Mouse (Mus musculus) lung, embryonic 16.5 days (tissue): ENCODE measurements around the gene Nhlh1. TPM values are rescaled to one million over a fixed set of nuclear protein-coding genes. Genes with fewer than 3 reads are reported as not detected.

Source experiments
- ATAC-seq: fragments of 200-750 bp; cut with Nextera tagmentation; 2 replicates; pipeline ENCODE4 v1.8.0; 2017; ENCODE audit warnings: low read depth, mild to moderate bottlenecking, moderate library complexity
- H3K27ac ChIP-seq: fragments of 300-500 bp; sonication (generic); 2 replicates; pipeline ENCODE4 v1.5.1; 2014; ENCODE audit warnings: mild to moderate bottlenecking, control low read depth, low read length
- H3K27me3 ChIP-seq: fragments of 300-500 bp; sonication (generic); 2 replicates; pipeline ENCODE4 v1.6.1; 2014; ENCODE audit warnings: low read depth, low read length, mixed read lengths; ENCODE audit not compliant: control insufficient read depth, insufficient read depth
- H3K36me3 ChIP-seq: fragments of 300-500 bp; sonication (generic); 2 replicates; pipeline ENCODE4 v1.6.1; 2014; ENCODE audit warnings: low read length; ENCODE audit not compliant: control insufficient read depth, insufficient read depth
- H3K4me1 ChIP-seq: fragments of 300-500 bp; sonication (generic); replicated peaks from 2 replicates; pipeline ENCODE4 v1.6.1; 2014; ENCODE audit warnings: low read length, mixed read lengths; ENCODE audit not compliant: control insufficient read depth, insufficient read depth
- H3K4me2 ChIP-seq: fragments of 300-500 bp; sonication (generic); 2 replicates; pipeline ENCODE4 v1.6.1; 2014; ENCODE audit warnings: low read depth, low read length, control low read depth
- H3K4me3 ChIP-seq: fragments of 300-500 bp; sonication (generic); 2 replicates; pipeline ENCODE4 v1.5.1; 2014; ENCODE audit warnings: mild to moderate bottlenecking, low read length, control low read depth
- H3K9ac ChIP-seq: fragments of 300-500 bp; sonication (generic); 2 replicates; pipeline ENCODE4 v1.6.1; 2014; ENCODE audit warnings: low read length, control low read depth
- H3K9me3 ChIP-seq: fragments of 300-500 bp; sonication (generic); 2 replicates; pipeline ENCODE4 v1.6.1; 2016; ENCODE audit warnings: low read length; ENCODE audit not compliant: control insufficient read depth
- WGBS: fragments of 180-500 bp; shearing (Covaris S2); extraction: QIAGEN DNeasy Blood & Tissue Kit; methylation state at CpG from one replicate; pipeline ENCODE4 v1.1.7; 2014; 5-methylcytosine and 5-hydroxymethylcytosine counted together
- polyA plus RNA-seq: library from polyadenylated mRNA; unstranded; fragments of >200 nt; fragmentation: Nextera tagmentation; extraction: Ambion mirVana; gene quantifications from 2 replicates; pipeline ENCODE4 v1.2.1, GENCODE M21; 2015

The Nhlh1 gene
- polyA plus RNA-seq, 1 experiment from 2014 or later, result not detected

GRCm38 (mm10) chr1:172077981-172078380, 20.6 kb upstream of the Nhlh1 start:
- no peak overlapping the region for H3K4me3 ChIP-seq
- peaks cover 4% of the 10 kb centered on the region for H3K4me1 ChIP-seq
- H3K27me3 ChIP-seq, result no peaks in the 10 kb centered on the region
- no peaks in the 10 kb centered on the region for H3K9me3 ChIP-seq
- 60% methylated on average over 5 of the region's 5 CpGs for WGBS
- no peak overlapping the region for H3K9ac ChIP-seq
- H3K27ac ChIP-seq, result no peak overlapping the region
- no peak overlapping the region for H3K4me2 ChIP-seq
- peaks cover 38% of the 10 kb centered on the region for H3K36me3 ChIP-seq
- ATAC-seq, result no peak

- H3K4me2 ChIP-seq, result no peak overlapping the region
- no peaks in the 10 kb centered on the region for H3K4me1 ChIP-seq
- ATAC-seq, result no peak
- no peak overlapping the region for H3K9ac ChIP-seq
- H3K27ac ChIP-seq, result no peak overlapping the region
- H3K9me3 ChIP-seq, result no peaks in the 10 kb centered on the region
- WGBS, result 94% methylated on average over 7 of the region's 7 CpGs
- peaks cover 60% of the 10 kb centered on the region for H3K36me3 ChIP-seq
- H3K27me3 ChIP-seq, result no peaks in the 10 kb centered on the region
- no peak overlapping the region for H3K4me3 ChIP-seq
Observed at GRCm38 (mm10) chr1:172072604-172073003, 15.2 kb upstream of the Nhlh1 start.

GRCm38 (mm10) chr1:172071556-172071955, 14.2 kb upstream of the Nhlh1 start:
- no peak overlapping the region for H3K4me3 ChIP-seq
- H3K4me1 ChIP-seq, result no peaks in the 10 kb centered on the region
- H3K27ac ChIP-seq, result no peak overlapping the region
- 82% methylated on average over 4 of the region's 4 CpGs for WGBS
- no peaks in the 10 kb centered on the region for H3K27me3 ChIP-seq
- no peak overlapping the region for H3K9ac ChIP-seq
- ATAC-seq, result no peak
- H3K36me3 ChIP-seq, result peaks cover 66% of the 10 kb centered on the region
- no peaks in the 10 kb centered on the region for H3K9me3 ChIP-seq
- no peak overlapping the region for H3K4me2 ChIP-seq

GRCm38 (mm10) chr1:172070227-172070626, 12.9 kb upstream of the Nhlh1 start:
- Histone ChIP-seq H3K36me3 (peaks cover 71% of the 10 kb centered on the region), H3K4me3 (no peak overlapping the region), H3K27ac (no peak overlapping the region), H3K4me2 (no peak overlapping the region), H3K27me3 (no peaks in the 10 kb centered on the region), H3K9me3 (no peaks in the 10 kb centered on the region), H3K4me1 (no peaks in the 10 kb centered on the region), H3K9ac (no peak overlapping the region)
- WGBS, result 51% methylated on average over 6 of the region's 6 CpGs
- no peak for ATAC-seq

- Histone ChIP-seq H3K36me3 (peaks cover 32% of the 10 kb centered on the region), H3K9ac (no peak overlapping the region)
Observed at GRCm38 (mm10) chr1:172064613-172065141, 7.3 kb upstream of the Nhlh1 start.

GRCm38 (mm10) chr1:172063291-172064023, 6.1 kb upstream of the Nhlh1 start:
- Histone ChIP-seq H3K36me3 (peaks cover 27% of the 10 kb centered on the region), H3K27me3 (no peaks in the 10 kb centered on the region)
- 32% methylated on average over 4 of the region's 4 CpGs for WGBS

More at GRCm38 (mm10) chr1:172064613-172065141, 7.3 kb upstream of the Nhlh1 start:
- Histone ChIP-seq H3K4me2 (no peak overlapping the region), H3K4me3 (no peak overlapping the region), H3K9me3 (no peaks in the 10 kb centered on the region), H3K27ac (no peak overlapping the region), H3K27me3 (no peaks in the 10 kb centered on the region), H3K4me1 (no peaks in the 10 kb centered on the region)
- WGBS, result 78% methylated on average over 13 of the region's 13 CpGs
- no peak for ATAC-seq

GRCm38 (mm10) chr1:172062101-172062500, 4.7 kb upstream of the Nhlh1 start:
- H3K36me3 ChIP-seq, result peaks cover 21% of the 10 kb centered on the region
- no peak overlapping the region for H3K9ac ChIP-seq
- 88% methylated on average over 2 of the region's 2 CpGs for WGBS

More at GRCm38 (mm10) chr1:172063291-172064023, 6.1 kb upstream of the Nhlh1 start:
- H3K4me3 ChIP-seq, result no peak overlapping the region
- ATAC-seq, result no peak
- no peak overlapping the region for H3K9ac ChIP-seq
- H3K4me1 ChIP-seq, result no peaks in the 10 kb centered on the region
- no peak overlapping the region for H3K4me2 ChIP-seq
- H3K27ac ChIP-seq, result no peak overlapping the region
- H3K9me3 ChIP-seq, result no peaks in the 10 kb centered on the region

GRCm38 (mm10) chr1:172061217-172061616, 3.8 kb upstream of the Nhlh1 start:
- no peak for ATAC-seq
- Histone ChIP-seq H3K4me3 (no peak overlapping the region), H3K4me2 (no peak overlapping the region), H3K36me3 (peaks cover 16% of the 10 kb centered on the region), H3K9ac (no peak overlapping the region), H3K27ac (no peak overlapping the region), H3K27me3 (no peaks in the 10 kb centered on the region), H3K4me1 (no peaks in the 10 kb centered on the region), H3K9me3 (no peaks in the 10 kb centered on the region)
- 23% methylated on average over 8 of the region's 8 CpGs for WGBS

More at GRCm38 (mm10) chr1:172062101-172062500, 4.7 kb upstream of the Nhlh1 start:
- no peak overlapping the region for H3K4me2 ChIP-seq
- no peak overlapping the region for H3K4me3 ChIP-seq
- H3K9me3 ChIP-seq, result no peaks in the 10 kb centered on the region
- no peak for ATAC-seq
- H3K27ac ChIP-seq, result no peak overlapping the region
- no peaks in the 10 kb centered on the region for H3K27me3 ChIP-seq
- no peaks in the 10 kb centered on the region for H3K4me1 ChIP-seq

GRCm38 (mm10) chr1:172060659-172061058, 3.3 kb upstream of the Nhlh1 start:
- H3K4me1 ChIP-seq, result no peaks in the 10 kb centered on the region
- H3K36me3 ChIP-seq, result peaks cover 12% of the 10 kb centered on the region
- H3K27ac ChIP-seq, result no peak overlapping the region
- no peaks in the 10 kb centered on the region for H3K27me3 ChIP-seq
- H3K4me3 ChIP-seq, result no peak overlapping the region
- WGBS, result 44% methylated on average over 4 of the region's 4 CpGs
- H3K9me3 ChIP-seq, result no peaks in the 10 kb centered on the region
- ATAC-seq, result no peak
- no peak overlapping the region for H3K4me2 ChIP-seq
- no peak overlapping the region for H3K9ac ChIP-seq
